Mouse (Mus musculus): ENCODE results near the gene Gm36028. TPM values are rescaled to one million over a fixed set of nuclear protein-coding genes. Genes with fewer than 3 reads are reported as not detected.

Gm36028 gene
- polyA plus RNA-seq, 1 experiment: not detected

DNA sequence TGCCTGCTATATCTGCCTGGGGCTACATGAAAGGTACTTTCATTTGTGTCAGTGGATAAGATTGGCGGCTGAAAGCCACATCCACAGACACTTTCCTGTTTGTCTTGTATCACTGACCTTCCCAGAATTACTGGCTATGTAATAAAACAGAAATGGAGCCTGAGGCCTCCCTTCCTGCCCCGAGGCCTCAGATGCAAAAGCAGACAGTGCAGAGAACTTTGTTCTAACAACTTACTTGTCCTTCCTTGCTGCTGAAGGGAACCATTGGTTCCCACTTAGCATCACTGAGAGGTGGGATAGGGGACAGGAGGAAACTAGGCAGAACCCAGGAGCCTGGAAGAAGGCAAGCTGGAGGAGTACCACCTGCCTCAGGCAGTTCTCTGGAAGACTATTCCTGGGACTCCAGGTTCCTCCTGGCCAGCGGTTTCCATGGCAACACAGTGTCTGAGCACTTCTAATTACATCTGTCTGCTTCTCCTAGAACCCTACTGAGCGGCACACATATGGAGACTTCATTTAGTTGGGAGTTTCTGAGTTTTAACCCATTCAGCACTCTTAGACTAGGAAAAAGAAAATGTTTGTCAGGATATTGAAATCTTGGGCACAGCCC lies 58.2 kb downstream of the Gm36028 start:
- TF ChIP-seq POLR2A (IDR thresholded peaks at IDR 0.05; ENCODE audit: low read depth, low read length) (no peak), CTCF (IDR thresholded peaks at IDR 0.05; ENCODE audit: borderline replicate concordance, insufficient read depth, low read length) (no peak)
- peaks cover 24% of the 10 kb centered on the region for H3K4me1 ChIP-seq (ENCODE audit: control insufficient read depth, insufficient read depth, low read length)
- peak overlapping the region; percentile 0 for H3K27ac ChIP-seq (ENCODE audit: insufficient read depth, low read length)
- no peak overlapping the region for H3K4me3 ChIP-seq (ENCODE audit: insufficient read depth, low read length)

DNA sequence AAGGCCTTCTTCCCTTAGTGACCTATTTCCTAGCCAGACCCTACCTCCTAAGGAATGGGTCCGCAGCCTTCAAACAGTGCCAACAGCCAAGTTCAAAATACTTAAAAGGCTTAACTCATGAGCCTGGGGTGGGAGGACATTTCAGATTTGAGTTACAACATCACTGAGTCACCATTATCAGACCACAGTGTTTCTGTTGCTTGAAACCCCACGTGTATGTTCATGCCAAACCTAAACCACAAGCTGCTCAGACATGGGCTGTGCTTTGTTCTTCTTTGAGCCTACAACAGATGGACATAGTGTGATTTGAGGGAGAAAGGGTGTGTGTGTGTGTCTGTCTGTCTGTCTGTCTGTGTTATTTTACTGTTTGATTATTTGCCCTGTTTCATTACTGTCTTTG lies 59.8 kb downstream of the Gm36028 start:
- Histone ChIP-seq H3K27ac (ENCODE audit: insufficient read depth, low read length) (peak overlapping the region; percentile 89), H3K4me3 (ENCODE audit: insufficient read depth, low read length) (no peak overlapping the region), H3K4me1 (ENCODE audit: control insufficient read depth, insufficient read depth, low read length) (peaks cover 20% of the 10 kb centered on the region)
- TF ChIP-seq CTCF (IDR thresholded peaks at IDR 0.05; ENCODE audit: borderline replicate concordance, insufficient read depth, low read length) (no peak), POLR2A (IDR thresholded peaks at IDR 0.05; ENCODE audit: low read depth, low read length) (peak; percentile 37)

Other genes with a start within 250 kb of the Gm36028 start
- 54.2 and 80.9 TPM in 2 replicates for gene Ndufb4, start 206.7 kb downstream of the Gm36028 start, polyA plus RNA-seq (2011; ENCODE audit: insufficient read length, low read depth, missing spikeins)
- 1,166 and 1,394 TPM in 2 replicates for gene Fstl1, start 84.3 kb downstream of the Gm36028 start, polyA plus RNA-seq (2011; ENCODE audit: insufficient read length, low read depth, missing spikeins)
- 103 and 112 TPM in 2 replicates for gene Lrrc58, start 7.2 kb upstream of the Gm36028 start, polyA plus RNA-seq (2011; ENCODE audit: insufficient read length, low read depth, missing spikeins)
- 0.13 and 0.30 TPM in 2 replicates for gene Gpr156, start 55.4 kb upstream of the Gm36028 start, polyA plus RNA-seq (2011; ENCODE audit: insufficient read length, low read depth, missing spikeins)
- gene Gsk3b, start 227.9 kb upstream of the Gm36028 start, polyA plus RNA-seq (2011; ENCODE audit: insufficient read length, low read depth, missing spikeins): 71.2 and 79.6 TPM in 2 replicates

Measured in embryonic fibroblast, embryonic 13.5 days (primary cell).